Mouse (Mus musculus) cerebellum, adult 2 months (tissue): ENCODE results near the gene Agpat3. TPM values are rescaled to one million over a fixed set of nuclear protein-coding genes. Genes with fewer than 3 reads are reported as not detected.

Experiments
- DNase-seq, 2 experiments: peaks; one replicate each; pipeline ENCODE4 v3.0.0; 2021
- H3K27ac ChIP-seq: fragments of 200-500 bp; 2 replicates; pipeline ENCODE4 v1.5.1; 2012; ENCODE audit warnings: low read length, control low read depth, inconsistent platforms; ENCODE audit not compliant: insufficient read depth
- H3K27me3 ChIP-seq: fragments of 200-500 bp; 2 replicates; pipeline ENCODE4 v1.6.1; 2012; ENCODE audit warnings: inconsistent platforms, mild to moderate bottlenecking, low read length, moderate library complexity; ENCODE audit not compliant: control insufficient read depth, insufficient read depth
- H3K4me1 ChIP-seq: fragments of 200-500 bp; 2 replicates; pipeline ENCODE4 v1.6.1; 2011; ENCODE audit warnings: low read length; ENCODE audit not compliant: control insufficient read depth, insufficient read depth
- H3K4me3 ChIP-seq: fragments of 200-500 bp; replicated peaks from 2 replicates; pipeline ENCODE3; 2011; ENCODE audit warnings: mild to moderate bottlenecking, low read depth, low read length, control low read depth; ENCODE audit not compliant: insufficient read depth
- CTCF ChIP-seq: fragments of 200-500 bp; IDR thresholded peaks from 2 replicates; pipeline ENCODE4 v1.5.1; 2011; ENCODE audit warnings: low read depth, mild to moderate bottlenecking, control low read depth, low read length, moderate library complexity, borderline replicate concordance; ENCODE audit not compliant: insufficient read depth
- POLR2A ChIP-seq: fragments of 200-500 bp; IDR thresholded peaks from 2 replicates; pipeline ENCODE4 v1.6.1; 2011; ENCODE audit warnings: low read length, control low read depth, borderline replicate concordance; ENCODE audit not compliant: insufficient read depth
- WGBS: fragments of 180-500 bp; shearing (Covaris S2); methylation state at CpG from one replicate; pipeline ENCODE4 v1.1.7; 2018; 5-methylcytosine and 5-hydroxymethylcytosine counted together
- polyA plus RNA-seq: library from polyadenylated mRNA; depleted of rRNA; stranded (reverse); fragments of >200 nt; gene quantifications from 2 replicates; pipeline ENCODE4 v1.2.3, GENCODE M21; 2012

Agpat3 gene
- polyA plus RNA-seq, 1 experiment, result 256 TPM

GRCm38 (mm10) chr10:78296371-78296770 is 55.9 kb downstream of the Agpat3 start:
- DNase-seq, result no peak
- no peak overlapping the region for H3K4me3 ChIP-seq
- H3K27ac ChIP-seq, result no peak overlapping the region
- TF ChIP-seq CTCF (no peak), POLR2A (no peak)
- WGBS, result 82% methylated on average over 5 of the region's 5 CpGs
- H3K27me3 ChIP-seq, result no peaks in the 10 kb centered on the region
- peaks cover 40% of the 10 kb centered on the region for H3K4me1 ChIP-seq

DNA sequence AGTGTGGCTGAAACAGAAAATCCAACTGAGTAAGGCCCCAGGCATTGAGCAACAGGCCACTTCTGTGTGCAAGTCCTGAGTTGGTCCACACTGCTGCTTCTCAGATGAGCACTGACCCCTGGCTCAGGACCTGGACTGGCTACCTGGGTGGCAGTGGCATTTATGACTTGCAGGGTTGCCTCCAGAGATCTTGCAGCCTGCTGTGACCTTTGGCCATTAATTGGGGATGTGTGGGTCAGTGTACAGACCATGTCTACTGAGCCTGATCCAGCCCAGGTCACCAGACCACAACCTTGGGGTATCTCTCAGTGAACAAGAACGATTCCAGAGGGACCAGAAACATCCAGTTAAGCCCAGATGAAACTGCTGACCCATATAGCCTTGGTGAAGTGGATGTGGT is 58.7 kb downstream of the Agpat3 start:
- DNase-seq, result no peak
- H3K4me3 ChIP-seq, result no peak overlapping the region
- peaks cover 57% of the 10 kb centered on the region for H3K4me1 ChIP-seq
- no peak for TF ChIP-seq POLR2A
- TF ChIP-seq CTCF, result no peak
- H3K27me3 ChIP-seq, result no peaks in the 10 kb centered on the region
- no peak overlapping the region for H3K27ac ChIP-seq
- WGBS, result 85% methylated on average over 1 of the region's 1 CpGs

DNA sequence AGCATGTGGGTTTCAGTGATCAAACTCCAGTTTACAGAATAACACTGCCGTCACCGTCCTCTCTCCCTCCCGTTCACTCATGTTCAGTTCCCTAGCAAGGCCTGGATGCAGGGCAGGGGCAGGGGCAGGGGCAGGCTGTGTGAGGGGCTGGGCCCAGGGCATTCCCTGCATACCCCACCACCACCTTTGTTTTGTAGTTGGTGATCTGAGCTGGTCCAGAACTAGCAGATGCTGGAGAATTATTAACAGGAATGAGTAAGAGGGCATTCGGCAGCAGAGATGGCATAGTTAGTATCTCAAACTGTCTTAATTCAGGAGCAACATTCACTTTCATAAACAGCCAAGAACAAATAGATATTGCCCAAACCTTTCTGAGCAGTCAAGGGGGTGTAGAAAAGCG is 59.9 kb downstream of the Agpat3 start:
- Histone ChIP-seq H3K27ac (no peak overlapping the region), H3K4me3 (no peak overlapping the region), H3K4me1 (peaks cover 53% of the 10 kb centered on the region), H3K27me3 (no peaks in the 10 kb centered on the region)
- WGBS, result 86% methylated on average over 5 of the region's 5 CpGs
- no peak for TF ChIP-seq CTCF
- no peak for TF ChIP-seq POLR2A
- no peak for DNase-seq

GRCm38 (mm10) chr10:78290730-78291535 is 61.4 kb downstream of the Agpat3 start:
- TF ChIP-seq POLR2A (no peak), CTCF (no peak)
- DNase-seq, result no peak
- peaks cover 41% of the 10 kb centered on the region for H3K4me1 ChIP-seq
- H3K4me3 ChIP-seq, result no peak overlapping the region
- H3K27ac ChIP-seq, result no peak overlapping the region
- no peaks in the 10 kb centered on the region for H3K27me3 ChIP-seq
- WGBS, result 80% methylated on average over 8 of the region's 8 CpGs

- no peak overlapping the region for H3K4me3 ChIP-seq
- TF ChIP-seq CTCF, result no peak
- TF ChIP-seq POLR2A, result no peak
- peak overlapping the region; percentile 26; the same call in 1 of the 2 replicates for H3K27ac ChIP-seq
- WGBS, result 26% methylated on average over 4 of the region's 4 CpGs
- H3K27me3 ChIP-seq, result no peaks in the 10 kb centered on the region
- H3K4me1 ChIP-seq, result peaks cover 41% of the 10 kb centered on the region
- peak; percentile 71 to 78 for DNase-seq
These were observed 63.4 kb downstream of the Agpat3 start for GRCm38 (mm10) chr10:78288896-78289295.

- no peak for DNase-seq
- no peak for TF ChIP-seq POLR2A
- no peaks in the 10 kb centered on the region for H3K27me3 ChIP-seq
- no peak overlapping the region for H3K4me3 ChIP-seq
- 85% methylated on average over 5 of the region's 5 CpGs for WGBS
- H3K27ac ChIP-seq, result peak overlapping the region; percentile 17; the same call in 1 of the 2 replicates
- peaks cover 41% of the 10 kb centered on the region for H3K4me1 ChIP-seq
These were observed 64.2 kb downstream of the Agpat3 start for GRCm38 (mm10) chr10:78288135-78288534.

- no peak overlapping the region for H3K27ac ChIP-seq
These were observed 64.7 kb downstream of the Agpat3 start for GRCm38 (mm10) chr10:78287465-78288132.

DNA sequence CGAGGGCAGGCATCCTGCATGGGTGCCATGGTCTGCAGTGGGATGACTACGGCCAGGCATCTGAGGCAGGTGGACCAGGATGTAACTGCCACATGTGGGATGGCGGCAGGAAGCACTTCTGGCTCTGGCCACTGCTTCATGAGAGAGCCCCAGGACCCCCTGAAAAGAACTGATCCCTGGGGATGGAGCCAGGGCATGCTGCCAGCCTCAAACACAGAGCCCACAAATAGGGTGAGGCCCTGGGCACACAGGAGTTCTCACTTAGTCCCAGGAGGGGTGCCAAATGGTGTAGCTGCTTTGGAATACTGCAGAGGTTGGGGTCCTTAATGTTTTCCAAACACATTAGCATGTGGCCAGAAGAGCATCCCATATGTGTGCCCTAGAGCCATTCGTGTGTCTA is 66.3 kb downstream of the Agpat3 start:
- no peak overlapping the region for H3K4me3 ChIP-seq
- H3K4me1 ChIP-seq, result peaks cover 21% of the 10 kb centered on the region
- H3K27me3 ChIP-seq, result no peaks in the 10 kb centered on the region
- no peak overlapping the region for H3K27ac ChIP-seq
- 65% methylated on average over 4 of the region's 4 CpGs for WGBS
- DNase-seq, result no peak
- TF ChIP-seq CTCF (no peak), POLR2A (no peak)

More at GRCm38 (mm10) chr10:78287465-78288132, 64.7 kb downstream of the Agpat3 start:
- WGBS, result 91% methylated on average over 22 of the region's 22 CpGs
- no peak for DNase-seq
- no peaks in the 10 kb centered on the region for H3K27me3 ChIP-seq
- H3K4me3 ChIP-seq, result no peak overlapping the region
- H3K4me1 ChIP-seq, result peaks cover 36% of the 10 kb centered on the region
- TF ChIP-seq CTCF (no peak), POLR2A (no peak)
